Mouse (Mus musculus) C2C12 (cell line): Measurements from ENCODE around the gene Vash1.

ENCODE experiments used
- CTCF ChIP-seq: IDR thresholded peaks from one replicate; pipeline ENCODE4 v1.5.1; 2011; ENCODE audit not compliant: control insufficient read depth, insufficient read depth, insufficient read length
- FOSL1 ChIP-seq: IDR thresholded peaks from one replicate; pipeline ENCODE4 v1.8.0; 2011; ENCODE audit warnings: mild to moderate bottlenecking, low read length; ENCODE audit not compliant: poor library complexity, insufficient read depth, severe bottlenecking
- MAX ChIP-seq: IDR thresholded peaks from one replicate; pipeline ENCODE4 v1.6.1; 2011; ENCODE audit warnings: mild to moderate bottlenecking, control low read depth
- MYOD1 ChIP-seq: IDR thresholded peaks from one replicate; pipeline ENCODE4 v1.6.1; 2011; ENCODE audit warnings: low read depth; ENCODE audit not compliant: control insufficient read depth, insufficient read length
- MYOG ChIP-seq: IDR thresholded peaks from one replicate; pipeline ENCODE4 v1.6.1; 2011; ENCODE audit not compliant: control insufficient read depth, insufficient read length; ENCODE audit errors: extremely low read depth
- USF1 ChIP-seq: IDR thresholded peaks from one replicate; pipeline ENCODE4 v1.6.1; 2011; ENCODE audit warnings: low read depth, mild to moderate bottlenecking, control low read depth, moderate library complexity

GRCm38 (mm10) chr12:86705843-86706242, 27.3 kb downstream of the Vash1 start:
- no peak for TF ChIP-seq MYOG
- no peak for TF ChIP-seq MYOD1
- no peak for TF ChIP-seq CTCF
- TF ChIP-seq USF1, result no peak
- no peak for TF ChIP-seq FOSL1
- no peak for TF ChIP-seq MAX
